Mouse (Mus musculus) thymus, adult 2 months (tissue): ENCODE measurements around the gene Slc9a3r2.

Experiments used
- CTCF ChIP-seq: fragments of 200-500 bp; IDR thresholded peaks from 2 replicates; pipeline ENCODE4 v1.5.1; 2012; ENCODE audit warnings: mild to moderate bottlenecking, control low read depth, low read length, moderate library complexity, borderline replicate concordance; ENCODE audit not compliant: control insufficient read depth, poor library complexity, insufficient read depth; ENCODE audit errors: extremely low read depth
- POLR2A ChIP-seq: fragments of 200-500 bp; IDR thresholded peaks from 2 replicates; pipeline ENCODE4 v1.6.1; 2012; ENCODE audit warnings: mild to moderate bottlenecking, low read length, control low read depth, moderate library complexity; ENCODE audit not compliant: control insufficient read depth, poor library complexity, insufficient read depth; ENCODE audit errors: extremely low read depth

- TF ChIP-seq CTCF (no peak), POLR2A (no peak)
Measured at GRCm38 (mm10) chr17:24593992-24594890, 55.9 kb downstream of the Slc9a3r2 start.
